Mouse (Mus musculus): ENCODE data around the gene Ucp3.
"Not testable (repeated sequence)": the region's sequence is repeated elsewhere in the genome, so short reads cannot be mapped to it uniquely, and the experiment has no call there.

The Ucp3 gene

GRCm38 (mm10) chr7:100473846-100474454, 1.2 kb downstream of the Ucp3 start:
- DNase-seq (ENCODE audit: low spot score in 2 of 2) = no peak

GRCm38 (mm10) chr7:100474680-100475079, 1.9 kb downstream of the Ucp3 start:
- DNase-seq (ENCODE audit: low spot score in 2 of 2) = no peak

- DNase-seq (ENCODE audit: low spot score in 2 of 2) = no peak
Observed at GRCm38 (mm10) chr7:100479100-100479822, 6.5 kb downstream of the Ucp3 start.

- DNase-seq (ENCODE audit: low spot score in 2 of 2) = no peak
Observed at GRCm38 (mm10) chr7:100479823-100480164, 7.0 kb downstream of the Ucp3 start.

GRCm38 (mm10) chr7:100480175-100480574, 7.4 kb downstream of the Ucp3 start:
- no peak for DNase-seq (ENCODE audit: low spot score in 2 of 2)

- DNase-seq (ENCODE audit: low spot score in 2 of 2) = not testable (repeated sequence)
Observed at GRCm38 (mm10) chr7:100482046-100482445, 9.3 kb downstream of the Ucp3 start.

GRCm38 (mm10) chr7:100484493-100484892, 11.7 kb downstream of the Ucp3 start:
- no peak for DNase-seq (ENCODE audit: low spot score in 2 of 2)

- no peak for DNase-seq (ENCODE audit: low spot score in 2 of 2)
Observed at GRCm38 (mm10) chr7:100487301-100487700, 14.5 kb downstream of the Ucp3 start.

GRCm38 (mm10) chr7:100488474-100489048, 15.8 kb downstream of the Ucp3 start:
- DNase-seq (ENCODE audit: low spot score in 2 of 2) = no peak

GRCm38 (mm10) chr7:100492391-100493116, 19.8 kb downstream of the Ucp3 start:
- no peak for DNase-seq (ENCODE audit: low spot score in 2 of 2)

- DNase-seq (ENCODE audit: low spot score in 2 of 2) = peak in 1 of 2 experiments; percentile 41
Observed at GRCm38 (mm10) chr7:100493117-100493483, 20.3 kb downstream of the Ucp3 start, which contains the start of gene Ucp2. Ucp2 (plus strand) TSS chr7:100493337.

GRCm38 (mm10) chr7:100493484-100494414, 21.0 kb downstream of the Ucp3 start:
- DNase-seq (ENCODE audit: low spot score in 2 of 2) = no peak

GRCm38 (mm10) chr7:100494415-100494831, 21.6 kb downstream of the Ucp3 start:
- no peak for DNase-seq (ENCODE audit: low spot score in 2 of 2)

GRCm38 (mm10) chr7:100495042-100495441, 22.3 kb downstream of the Ucp3 start:
- DNase-seq (ENCODE audit: low spot score in 2 of 2) = no peak

- DNase-seq (ENCODE audit: low spot score in 2 of 2) = peak; percentile 69 to 73
Observed at GRCm38 (mm10) chr7:100495581-100496251, 22.9 kb downstream of the Ucp3 start.

GRCm38 (mm10) chr7:100496371-100496770, 23.6 kb downstream of the Ucp3 start:
- no peak for DNase-seq (ENCODE audit: low spot score in 2 of 2)

GRCm38 (mm10) chr7:100496791-100497190, 24.0 kb downstream of the Ucp3 start:
- DNase-seq (ENCODE audit: low spot score in 2 of 2) = no peak

GRCm38 (mm10) chr7:100497402-100497801, 24.6 kb downstream of the Ucp3 start:
- no peak for DNase-seq (ENCODE audit: low spot score in 2 of 2)

- no peak for DNase-seq (ENCODE audit: low spot score in 2 of 2)
Observed at GRCm38 (mm10) chr7:100497982-100498381, 25.2 kb downstream of the Ucp3 start.

- DNase-seq (ENCODE audit: low spot score in 2 of 2) = no peak
Observed at GRCm38 (mm10) chr7:100499465-100499864, 26.7 kb downstream of the Ucp3 start.
